Mouse (Mus musculus) midbrain, embryonic 14.5 days (tissue): ENCODE results near the gene Gm11733. TPM values are rescaled to one million over a fixed set of nuclear protein-coding genes. Genes with fewer than 3 reads are reported as not detected.
A peak's percentile ranks its signal among the peaks of the same experiment; 100 is the strongest.
"Not testable (repeated sequence)": the region's sequence is repeated elsewhere in the genome, so short reads cannot be mapped to it uniquely, and the experiment has no call there.

Experiments
- ATAC-seq: fragments of 200-750 bp; cut with Nextera tagmentation; 2 replicates; pipeline ENCODE4 v1.8.0; 2017; ENCODE audit warnings: moderate number of reproducible peaks, moderate library complexity; ENCODE audit not compliant: low FRiP score, low TSS enrichment
- DNase-seq: peaks from one replicate; pipeline ENCODE4 v3.0.0-alpha.2; 2015
- H3K27ac ChIP-seq: fragments of 300-500 bp; sonication (generic); replicated peaks from 2 replicates; pipeline ENCODE4 v1.5.1; 2014; ENCODE audit warnings: mild to moderate bottlenecking, low read depth, low read length, moderate library complexity
- H3K27me3 ChIP-seq: fragments of 300-500 bp; sonication (generic); 2 replicates; pipeline ENCODE4 v1.6.1; 2014; ENCODE audit warnings: low read length, control low read depth, mixed read lengths; ENCODE audit not compliant: control insufficient read depth, insufficient read depth
- H3K36me3 ChIP-seq: fragments of 300-500 bp; sonication (generic); 2 replicates; pipeline ENCODE4 v1.6.1; 2014; ENCODE audit warnings: low read length, control low read depth; ENCODE audit not compliant: control insufficient read depth, insufficient read depth
- H3K4me1 ChIP-seq: fragments of 300-500 bp; sonication (generic); 2 replicates; pipeline ENCODE4 v1.6.1; 2014; ENCODE audit warnings: mild to moderate bottlenecking, antibody characterized with exemption, low read length, control low read depth; ENCODE audit not compliant: control insufficient read depth, insufficient read depth
- H3K4me2 ChIP-seq: fragments of 300-500 bp; sonication (generic); 2 replicates; pipeline ENCODE4 v1.6.1; 2014; ENCODE audit warnings: mild to moderate bottlenecking, low read length, moderate library complexity
- H3K4me3 ChIP-seq: fragments of 300-500 bp; sonication (generic); replicated peaks from 2 replicates; pipeline ENCODE4 v1.5.1; 2014; ENCODE audit warnings: low read depth, low read length
- H3K9ac ChIP-seq: fragments of 300-500 bp; sonication (generic); replicated peaks from 2 replicates; pipeline ENCODE4 v1.6.1; 2014; ENCODE audit warnings: mild to moderate bottlenecking, low read length, moderate library complexity
- H3K9me3 ChIP-seq: fragments of 300-500 bp; sonication (generic); 2 replicates; pipeline ENCODE4 v1.6.1; 2016; ENCODE audit warnings: low read length, control low read depth, mixed read lengths; ENCODE audit not compliant: control insufficient read depth
- WGBS: fragments of 180-500 bp; shearing (Covaris S2); extraction: QIAGEN DNeasy Blood & Tissue Kit; methylation state at CpG from one replicate; pipeline ENCODE4 v1.1.7; 2014; 5-methylcytosine and 5-hydroxymethylcytosine counted together
- polyA plus RNA-seq: library from polyadenylated mRNA; unstranded; fragments of >200 nt; fragmentation: Nextera tagmentation; extraction: Ambion mirVana; gene quantifications from 2 replicates; pipeline ENCODE4 v1.2.1, GENCODE M21; 2014

Gene Gm11733
- polyA plus RNA-seq, 1 experiment from 2014 or later: 0.12 TPM

DNA sequence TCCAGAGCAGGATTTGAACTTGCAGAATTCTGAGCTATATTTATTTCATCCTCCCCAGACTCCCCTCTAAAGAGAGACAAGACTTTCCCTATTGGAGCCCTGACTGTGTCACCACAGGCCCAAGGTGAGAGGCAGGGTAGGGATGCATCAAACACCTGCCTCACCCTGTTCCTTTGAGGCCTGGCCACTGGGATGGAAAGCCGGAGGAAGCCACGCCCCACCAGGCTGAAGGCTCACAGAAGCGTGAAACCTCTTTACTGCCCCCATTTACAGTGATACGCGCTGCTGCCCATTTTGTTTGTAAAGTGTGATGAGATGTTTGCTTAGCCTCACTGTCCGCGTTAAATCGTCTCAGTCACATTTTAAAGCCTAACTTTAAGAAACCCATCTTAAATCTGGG, 25.0 kb upstream of the Gm11733 start:
- Histone ChIP-seq H3K27ac (no peak overlapping the region), H3K27me3 (no peaks in the 10 kb centered on the region), H3K4me3 (no peak overlapping the region), H3K4me2 (no peak overlapping the region), H3K9ac (no peak overlapping the region), H3K4me1 (peaks cover 24% of the 10 kb centered on the region), H3K9me3 (no peaks in the 10 kb centered on the region), H3K36me3 (no peaks in the 10 kb centered on the region)
- WGBS: 5% methylated on average over 8 of the region's 8 CpGs
- ATAC-seq (no peak), DNase-seq (no peak)

- Histone ChIP-seq H3K9ac (peak overlapping the region; percentile 52), H3K36me3 (no peaks in the 10 kb centered on the region), H3K27me3 (no peaks in the 10 kb centered on the region), H3K4me1 (peaks cover 30% of the 10 kb centered on the region), H3K9me3 (no peaks in the 10 kb centered on the region), H3K4me3 (no peak overlapping the region), H3K27ac (peak overlapping the region; percentile 91), H3K4me2 (peak overlapping the region; percentile 40)
- ATAC-seq (peak; percentile 65; the same call in 1 of the 2 replicates), DNase-seq (peak; percentile 82)
- under 1% methylated on average over 16 of the region's 16 CpGs for WGBS
Measured at GRCm38 (mm10) chr11:117462202-117462864, 21.8 kb upstream of the Gm11733 start.

- not testable (repeated sequence) for H3K4me2 ChIP-seq, H3K36me3 ChIP-seq, H3K9me3 ChIP-seq, ATAC-seq, H3K4me3 ChIP-seq, H3K27me3 ChIP-seq, DNase-seq
- WGBS: 85% methylated on average over 4 of the region's 4 CpGs
- Histone ChIP-seq H3K4me1 (peaks cover 34% of the 10 kb centered on the region), H3K27ac (peak overlapping the region; percentile 91), H3K9ac (0 out of 2 replicates have a peak overlapping the region, but pooled peaks have one; percentile 52)
Measured at GRCm38 (mm10) chr11:117463416-117463815, 20.8 kb upstream of the Gm11733 start.

DNA sequence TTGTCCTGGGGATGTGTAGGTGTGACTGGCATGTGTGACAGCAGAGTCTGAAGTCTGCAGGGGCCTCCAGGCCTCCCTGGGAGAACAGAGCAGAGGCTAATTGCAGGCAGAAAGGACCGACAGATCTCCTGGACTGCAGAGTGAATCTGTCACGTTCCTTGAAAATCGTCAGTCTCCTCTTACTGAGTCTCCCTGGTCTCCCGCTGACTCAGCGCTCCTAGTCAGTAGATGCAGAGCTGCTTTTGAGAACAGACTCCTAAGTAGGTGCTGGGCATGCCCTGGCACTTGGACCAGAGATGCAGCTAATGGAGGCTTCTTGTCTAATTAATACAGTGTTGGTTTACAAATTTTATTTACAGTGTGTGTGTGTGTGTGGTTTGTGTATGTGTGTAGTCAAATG, 17.9 kb upstream of the Gm11733 start:
- Histone ChIP-seq H3K4me3 (no peak overlapping the region), H3K27ac (peak overlapping the region; percentile 58), H3K9me3 (no peaks in the 10 kb centered on the region), H3K4me2 (no peak overlapping the region), H3K9ac (no peak overlapping the region), H3K4me1 (peaks cover 54% of the 10 kb centered on the region), H3K27me3 (no peaks in the 10 kb centered on the region), H3K36me3 (no peaks in the 10 kb centered on the region)
- DNase-seq: no peak
- ATAC-seq: no peak
- 29% methylated on average over 5 of the region's 5 CpGs for WGBS

DNA sequence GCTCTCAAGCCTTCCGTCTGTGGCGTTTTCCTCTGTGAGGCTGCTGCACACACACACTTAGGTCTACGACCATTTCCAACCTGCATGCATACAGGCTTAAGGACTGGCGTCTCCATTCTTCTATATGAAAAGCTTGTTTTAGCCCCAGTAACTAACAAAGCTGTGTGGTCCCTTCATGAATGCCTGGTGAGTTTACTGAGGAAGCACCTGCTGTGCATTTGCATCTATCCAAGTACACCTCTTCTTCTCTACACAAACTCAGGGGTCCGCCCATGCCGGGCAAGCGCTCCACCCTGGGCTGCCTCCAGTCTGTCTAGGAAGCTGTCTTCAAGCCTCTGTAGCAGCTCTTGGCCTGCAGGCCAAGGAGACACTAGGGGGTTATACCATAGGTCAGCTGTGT, 17.3 kb upstream of the Gm11733 start:
- Histone ChIP-seq H3K4me1 (peaks cover 53% of the 10 kb centered on the region), H3K36me3 (no peaks in the 10 kb centered on the region), H3K27ac (no peak overlapping the region), H3K4me3 (no peak overlapping the region), H3K9ac (no peak overlapping the region), H3K27me3 (no peaks in the 10 kb centered on the region), H3K9me3 (no peaks in the 10 kb centered on the region), H3K4me2 (no peak overlapping the region)
- ATAC-seq (no peak), DNase-seq (no peak)
- WGBS: 77% methylated on average over 7 of the region's 7 CpGs

DNA sequence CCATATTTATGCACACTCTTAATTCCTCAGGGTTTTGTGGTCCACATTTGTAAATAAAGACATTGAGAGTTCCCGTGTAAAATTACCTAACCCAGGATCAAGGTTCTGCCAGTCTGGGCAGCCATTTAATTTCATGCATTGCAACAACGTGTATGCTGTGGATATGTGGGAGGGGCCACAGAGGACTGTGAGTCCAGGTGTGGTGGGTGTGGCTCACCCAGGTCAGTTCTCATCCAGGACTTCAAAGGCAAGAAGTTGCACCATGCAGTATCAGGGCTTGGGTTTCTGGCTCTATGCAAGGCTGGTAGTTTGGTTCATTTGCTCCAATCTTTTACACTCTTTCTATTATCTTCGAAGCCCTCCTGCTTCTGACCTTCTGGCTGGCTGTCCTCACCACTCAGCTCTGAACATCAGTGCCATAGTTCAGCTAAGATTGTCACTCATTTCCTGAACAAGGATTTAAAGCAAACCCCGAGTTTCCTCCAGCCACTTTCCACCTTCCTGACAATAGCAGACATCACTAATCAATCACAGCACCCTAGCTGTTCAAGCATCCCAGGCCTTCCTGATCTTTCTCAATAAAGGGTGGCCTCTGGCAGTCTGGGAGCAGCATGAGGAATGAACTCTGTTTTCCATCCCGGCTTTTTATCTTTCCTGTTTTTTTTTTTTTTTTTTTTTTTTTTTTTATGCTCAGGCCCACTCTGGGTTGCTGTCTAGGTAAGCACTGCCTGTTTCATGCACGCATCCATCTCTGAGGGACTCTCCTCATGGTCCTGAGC, 15.4 kb upstream of the Gm11733 start:
- H3K4me2 ChIP-seq: no peak overlapping the region
- H3K36me3 ChIP-seq: no peaks in the 10 kb centered on the region
- 49% methylated on average over 6 of the region's 6 CpGs for WGBS
- no peak overlapping the region for H3K4me3 ChIP-seq
- no peaks in the 10 kb centered on the region for H3K9me3 ChIP-seq
- H3K27ac ChIP-seq: peak overlapping the region; percentile 58
- DNase-seq (peak; percentile 59), ATAC-seq (no peak)
- H3K27me3 ChIP-seq: no peaks in the 10 kb centered on the region
- peaks cover 44% of the 10 kb centered on the region for H3K4me1 ChIP-seq
- H3K9ac ChIP-seq: no peak overlapping the region

GRCm38 (mm10) chr11:117469724-117470123, 14.4 kb upstream of the Gm11733 start:
- DNase-seq: peak; percentile 58
- no peak for ATAC-seq
- Histone ChIP-seq H3K9me3 (no peaks in the 10 kb centered on the region), H3K4me1 (peaks cover 44% of the 10 kb centered on the region), H3K27me3 (no peaks in the 10 kb centered on the region), H3K4me3 (no peak overlapping the region), H3K36me3 (no peaks in the 10 kb centered on the region), H3K4me2 (no peak overlapping the region), H3K9ac (no peak overlapping the region; the same call in 1 of the 2 replicates), H3K27ac (peak overlapping the region; percentile 58)
- WGBS: 16% methylated on average over 5 of the region's 5 CpGs

DNA sequence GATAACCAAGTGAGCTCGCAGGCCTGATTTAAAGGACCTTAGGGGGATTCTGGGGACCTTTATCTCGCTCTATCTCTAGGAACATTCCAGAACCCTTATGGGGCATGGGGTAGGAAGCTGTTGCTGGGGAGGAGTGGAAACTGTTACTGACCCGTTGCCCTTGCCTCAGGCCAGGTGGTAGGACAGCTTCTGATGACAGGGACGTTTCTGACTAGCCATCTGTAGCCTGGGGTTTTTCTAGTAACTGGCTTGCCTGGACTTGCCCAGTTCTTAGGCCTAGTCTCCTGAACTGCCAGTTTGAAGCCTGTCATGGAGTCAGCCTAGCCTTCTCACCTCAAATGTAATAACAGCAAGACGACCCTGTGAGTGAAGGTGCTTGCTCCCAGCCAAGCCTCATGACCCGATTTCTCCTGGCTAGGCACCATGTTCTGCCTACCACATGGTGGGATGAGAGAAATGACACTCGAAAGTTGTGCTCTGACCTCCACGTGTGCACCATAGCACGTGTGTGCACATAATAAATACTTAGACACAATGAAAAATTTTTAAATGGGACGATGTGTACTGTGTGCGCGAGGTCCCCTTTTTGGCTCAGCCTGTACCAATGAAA, 13.5 kb upstream of the Gm11733 start:
- ATAC-seq (no peak), DNase-seq (no peak)
- Histone ChIP-seq H3K9me3 (no peaks in the 10 kb centered on the region), H3K4me2 (no peak overlapping the region), H3K27me3 (no peaks in the 10 kb centered on the region), H3K4me3 (no peak overlapping the region), H3K27ac (no peak overlapping the region), H3K4me1 (peaks cover 38% of the 10 kb centered on the region), H3K36me3 (no peaks in the 10 kb centered on the region), H3K9ac (no peak overlapping the region)
- 90% methylated on average over 12 of the region's 12 CpGs for WGBS
